Mouse (Mus musculus) adrenal gland, postnatal 10 days (tissue): ENCODE results near the gene Ankrd44. TPM values are rescaled to one million over a fixed set of nuclear protein-coding genes. Genes with fewer than 3 reads are reported as not detected.

Source experiments
- DNase-seq: peaks from one replicate; pipeline ENCODE4 v3.0.0; 2021; ENCODE audit warnings: mixed read lengths
- total RNA-seq, 2 experiments: library from RNA; stranded (reverse); gene quantifications; 2 replicates each; pipeline ENCODE4 v1.2.3; 2021

The Ankrd44 gene
- total RNA-seq, 2 experiments from 2014 or later, result 25.7 to 32.1 TPM

GRCm38 (mm10) chr1:54922707-54923106, 3.5 kb downstream of the Ankrd44 start:
- DNase-seq, result no peak

- DNase-seq, result no peak
These were observed 4.1 kb downstream of the Ankrd44 start for GRCm38 (mm10) chr1:54922025-54922574.

DNA sequence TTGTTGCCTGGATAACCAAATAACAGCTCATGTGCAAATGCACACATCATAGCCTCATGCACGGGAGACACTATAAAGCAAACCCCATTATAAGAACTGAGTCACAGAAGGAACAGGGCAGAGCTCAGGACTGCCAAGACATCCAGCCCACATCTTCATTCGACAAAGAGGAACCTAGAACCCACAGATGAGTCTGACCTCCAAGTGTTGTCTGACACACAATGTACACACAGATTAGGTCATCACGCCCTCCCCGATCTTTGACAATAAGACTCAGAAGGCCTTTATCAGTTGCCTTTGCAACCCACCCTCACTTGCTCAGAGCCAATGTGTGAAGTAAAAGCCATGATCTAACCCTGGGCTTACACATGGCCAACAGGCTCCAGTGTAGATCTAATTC, 6.1 kb downstream of the Ankrd44 start:
- DNase-seq, result no peak

GRCm38 (mm10) chr1:54916456-54916855, 9.7 kb downstream of the Ankrd44 start:
- no peak for DNase-seq

DNA sequence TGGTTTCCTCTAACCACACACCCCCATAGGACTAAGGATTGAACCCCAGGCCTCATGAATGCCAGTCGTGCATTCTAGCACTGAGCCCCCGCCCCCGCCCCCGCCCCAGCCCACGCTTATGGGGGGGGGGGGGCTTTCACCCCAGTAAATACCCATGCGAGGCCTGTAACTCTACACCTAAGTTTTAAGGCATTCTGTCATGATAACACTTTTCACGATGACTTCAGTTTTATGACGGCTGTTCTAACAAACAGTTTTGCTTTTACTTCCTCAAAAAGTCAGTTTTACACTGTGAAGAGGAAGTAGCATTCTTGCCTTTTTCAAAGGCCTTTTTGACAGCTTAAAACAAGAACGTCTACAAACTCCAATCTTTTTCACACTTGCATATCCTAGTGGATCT, 11.8 kb downstream of the Ankrd44 start:
- DNase-seq, result no peak

DNA sequence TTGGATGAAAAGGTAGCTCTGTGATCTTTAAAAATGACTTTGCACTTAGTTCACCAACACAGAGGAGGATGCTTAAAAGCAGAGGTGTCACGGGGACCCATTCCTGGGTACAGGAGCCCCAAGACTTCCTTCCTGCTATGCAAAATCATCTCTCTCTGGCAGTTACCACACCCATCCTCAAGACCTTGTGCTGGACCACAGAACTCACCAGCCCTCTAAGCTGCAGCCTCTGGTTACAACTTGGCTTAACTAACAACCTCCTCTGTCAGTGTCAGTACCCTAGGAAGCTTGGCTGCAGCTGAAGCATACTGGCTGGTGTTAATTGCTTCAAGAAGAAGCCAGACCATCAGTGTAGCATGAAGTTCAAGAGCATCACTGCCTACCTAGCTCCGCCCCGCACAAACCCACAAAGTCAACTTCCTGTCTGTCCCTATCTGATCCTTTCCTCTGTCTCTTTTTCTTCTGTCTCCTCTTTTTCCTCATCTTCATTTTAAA, 12.8 kb downstream of the Ankrd44 start:
- DNase-seq, result no peak

DNA sequence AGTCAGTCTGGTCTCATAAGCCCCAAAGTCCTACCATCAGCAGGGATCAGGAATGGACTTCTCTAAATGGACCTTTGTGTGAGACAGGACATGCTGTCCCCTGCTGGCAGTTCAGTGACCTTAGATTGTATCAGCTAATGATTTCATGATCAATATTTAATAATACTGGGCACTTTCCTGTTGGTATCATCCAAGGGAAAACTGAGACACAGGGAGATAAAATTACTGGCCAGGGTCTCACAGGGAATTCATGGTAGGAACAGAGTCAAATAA, 13.2 kb downstream of the Ankrd44 start:
- DNase-seq, result no peak

- DNase-seq, result peak; percentile 54
These were observed 13.7 kb downstream of the Ankrd44 start for GRCm38 (mm10) chr1:54912290-54913062.

DNA sequence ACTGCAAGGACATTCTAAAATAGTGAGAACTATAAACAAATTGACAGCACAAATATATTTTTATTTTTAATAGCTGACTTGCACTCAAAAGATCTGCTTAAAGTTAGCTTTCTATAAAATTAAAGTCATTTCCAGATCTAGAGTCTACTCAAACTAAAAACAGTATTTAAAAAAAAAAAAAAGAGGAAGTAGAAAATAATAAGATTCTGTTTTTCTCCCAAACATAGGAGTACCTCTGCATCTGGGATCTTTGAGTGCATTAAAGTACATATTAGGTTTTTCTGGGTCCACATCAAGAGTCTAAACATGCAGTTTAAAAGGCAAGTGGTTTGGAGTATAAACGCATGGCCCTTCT, 15.0 kb downstream of the Ankrd44 start:
- no peak for DNase-seq

GRCm38 (mm10) chr1:54910489-54911255, 15.5 kb downstream of the Ankrd44 start:
- DNase-seq, result peak; percentile 35

DNA sequence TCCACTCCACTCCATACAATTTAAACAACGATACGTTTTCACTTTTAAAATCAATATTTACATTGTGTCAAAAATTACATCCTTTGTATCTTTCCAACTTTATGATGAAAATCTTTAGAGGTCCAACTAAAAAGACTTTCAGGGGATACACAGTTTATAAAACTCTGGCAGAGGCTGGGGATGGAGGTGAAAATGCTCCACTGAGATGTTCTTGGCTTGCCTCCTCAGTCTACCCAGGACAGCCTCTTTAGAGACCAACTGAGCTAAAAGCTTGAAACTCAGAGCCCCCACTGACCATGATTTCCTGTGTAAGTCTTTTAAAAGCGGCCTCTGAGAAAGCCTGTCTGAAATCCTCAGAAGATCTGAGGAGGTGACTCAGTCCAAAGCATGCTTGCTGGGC, 17.4 kb downstream of the Ankrd44 start:
- DNase-seq, result no peak

GRCm38 (mm10) chr1:54907066-54907639, 19.0 kb downstream of the Ankrd44 start:
- DNase-seq, result no peak

DNA sequence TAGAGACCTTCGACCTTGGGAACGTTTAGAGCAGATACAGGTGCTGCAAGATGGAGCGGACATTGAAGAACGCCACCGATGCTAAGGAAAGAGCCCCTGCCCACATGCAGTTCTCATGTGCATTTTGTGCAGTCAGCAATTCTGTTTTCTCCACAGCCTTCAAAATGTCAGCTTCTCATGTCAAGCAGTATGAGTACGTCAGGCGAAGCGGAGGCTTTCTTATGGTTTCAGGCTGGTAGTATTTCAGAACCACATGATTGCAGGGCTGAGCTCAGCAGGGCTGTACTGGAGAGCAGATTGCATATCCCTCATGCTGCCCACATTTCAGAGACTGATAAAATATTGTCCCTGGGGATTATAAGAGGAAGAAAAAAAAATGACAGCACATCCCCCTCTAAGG, 19.9 kb downstream of the Ankrd44 start:
- no peak for DNase-seq

DNA sequence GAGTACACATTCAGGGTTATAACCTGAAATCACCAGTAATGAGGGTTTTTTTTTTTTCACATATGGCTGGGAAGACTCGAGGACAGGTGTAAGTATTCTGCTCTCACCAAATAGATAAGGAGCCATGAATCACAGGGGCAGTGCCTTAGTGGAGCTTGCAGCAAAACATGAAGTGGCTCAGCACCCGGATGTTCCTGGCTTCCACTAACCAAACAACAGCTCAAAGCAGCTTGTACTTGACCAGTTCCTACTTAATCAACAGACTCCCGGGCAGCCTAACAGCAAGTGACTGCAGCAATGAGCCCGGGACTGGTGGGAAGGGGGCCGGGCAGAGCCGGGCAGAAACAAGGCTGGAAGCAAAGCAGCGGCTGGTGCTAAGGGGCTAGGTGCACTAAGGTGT, 20.6 kb downstream of the Ankrd44 start:
- no peak for DNase-seq

GRCm38 (mm10) chr1:54904165-54904564, 22.0 kb downstream of the Ankrd44 start:
- no peak for DNase-seq

GRCm38 (mm10) chr1:54902689-54903246, 23.4 kb downstream of the Ankrd44 start:
- no peak for DNase-seq

DNA sequence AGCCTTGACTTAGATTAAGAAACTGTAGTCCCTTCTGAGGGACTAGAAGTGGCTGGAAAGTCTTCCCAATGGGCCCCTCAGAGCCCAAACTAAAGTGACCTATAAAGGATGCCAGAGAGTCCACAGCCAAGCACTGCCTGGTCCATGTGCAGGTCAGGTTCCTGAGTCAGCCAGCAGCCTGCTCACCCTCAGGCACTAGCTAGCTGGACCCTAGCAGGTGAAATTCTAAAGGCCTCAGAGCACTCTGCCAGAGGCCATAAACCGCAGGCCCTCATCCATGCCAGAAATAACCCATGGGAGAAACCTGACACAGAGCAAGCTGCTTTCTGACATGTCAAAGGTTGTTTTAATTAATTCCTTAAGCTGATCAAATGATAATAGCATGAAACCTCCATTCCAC, 25.1 kb downstream of the Ankrd44 start:
- DNase-seq, result no peak

GRCm38 (mm10) chr1:54899247-54899646, 26.9 kb downstream of the Ankrd44 start:
- DNase-seq, result no peak

GRCm38 (mm10) chr1:54898656-54899084, 27.5 kb downstream of the Ankrd44 start:
- no peak for DNase-seq

- DNase-seq, result no peak
These were observed 28.5 kb downstream of the Ankrd44 start for GRCm38 (mm10) chr1:54897726-54898125.

DNA sequence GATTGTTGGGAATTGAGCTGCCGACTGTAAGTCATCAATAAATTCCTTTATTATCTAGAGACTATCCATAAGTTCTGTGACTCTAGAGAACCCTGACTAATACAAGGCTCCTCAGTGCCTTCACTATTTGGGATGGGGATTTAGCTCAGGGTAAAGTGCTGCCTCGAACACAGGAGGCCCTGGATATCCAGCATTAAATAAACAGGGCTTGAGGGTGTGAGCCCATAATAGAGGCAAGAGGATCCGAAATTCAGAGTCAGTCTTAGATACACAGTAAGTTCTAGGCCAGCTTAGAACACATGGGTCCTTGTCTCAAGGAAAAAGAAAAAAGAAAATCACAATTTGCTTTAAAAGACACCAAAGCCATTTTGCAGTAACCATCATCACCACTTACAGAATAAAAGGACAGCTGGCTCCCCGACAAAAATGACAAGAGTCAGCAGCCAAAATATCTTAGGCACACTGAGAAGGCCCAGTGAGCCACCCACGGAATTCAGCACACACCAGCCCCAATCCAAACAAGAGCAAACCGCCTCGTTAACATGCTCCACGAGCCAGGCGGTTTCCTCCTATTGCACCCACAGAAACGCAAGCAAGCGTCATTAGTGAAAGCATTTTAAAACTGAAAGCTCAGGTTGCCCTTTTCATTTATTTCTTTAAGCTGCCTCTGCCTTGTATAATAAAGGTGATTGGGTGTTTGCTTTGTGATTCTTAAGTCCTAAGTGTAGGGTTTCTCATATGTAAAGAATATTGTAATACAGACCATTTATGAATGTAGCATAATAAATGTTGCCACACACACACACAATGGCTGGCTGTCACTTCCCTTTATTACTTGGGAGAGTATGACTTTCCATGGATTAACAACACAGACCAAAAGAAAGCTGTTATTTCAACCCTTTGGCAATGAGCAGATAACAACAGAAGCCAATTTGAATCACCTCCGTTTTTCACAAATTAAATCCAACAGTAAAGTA, 29.8 kb downstream of the Ankrd44 start:
- DNase-seq, result no peak

- no peak for DNase-seq
These were observed 37.7 kb downstream of the Ankrd44 start for GRCm38 (mm10) chr1:54888449-54888848.
